In genomic region chr8:10190607-10191006, GRCm38 (mm10) we compare ENCODE assay signal across 25 mouse cellular contexts. TPM values are rescaled to one million over a fixed set of nuclear protein-coding genes. Genes with fewer than 3 reads are reported as not detected.
DNase-seq lines count a peak whose midpoint lies in the region; ATAC-seq and TF ChIP-seq lines count a peak whose summit lies in the region.
"Had no signal": no experiment of that assay in that cellular context is flagged by ENCODE, and none has a peak within 500 bp of the region (broad histone marks: within the 10 kb centered on the region; RNA-seq: fewer than 3 reads in every experiment).

No protein-coding gene starts in this region.

- no peak overlapping the region for H3K4me3 ChIP-seq in heart, embryonic 11.5 days (ENCODE audit: low read depth, low read length)
- no peak overlapping the region for H3K4me3 ChIP-seq in hindbrain, embryonic 13.5 days
- H3K4me3 ChIP-seq in hindbrain, postnatal 0 days (ENCODE audit: low read length), result no peak overlapping the region
- no peak overlapping the region for H3K4me3 ChIP-seq in hindbrain, embryonic 16.5 days (ENCODE audit: low read length)
- no peak overlapping the region for H3K4me3 ChIP-seq in hindbrain, embryonic 14.5 days (replicated peaks; ENCODE audit: low read length)
- no peak overlapping the region for H3K4me3 ChIP-seq in midbrain, embryonic 15.5 days
- H3K4me3 ChIP-seq in midbrain, embryonic 11.5 days (ENCODE audit: low read depth, low read length), result no peak overlapping the region
- H3K4me3 ChIP-seq: embryonic facial prominence, embryonic 10.5 days; embryonic facial prominence, embryonic 12.5 days; forebrain, embryonic 13.5 days had no signal

- ATAC-seq in heart, embryonic 11.5 days (replicated peaks; ENCODE audit: insufficient number of reproducible peaks, low FRiP score, low TSS enrichment), result no peak
- no peak for ATAC-seq in hindbrain, embryonic 13.5 days (ENCODE audit: low FRiP score)
- ATAC-seq in hindbrain, postnatal 0 days, result no peak
- ATAC-seq in hindbrain, embryonic 16.5 days, result peak; percentile 67
- ATAC-seq in hindbrain, embryonic 14.5 days (ENCODE audit: low FRiP score), result no peak
- ATAC-seq in midbrain, embryonic 15.5 days (replicated peaks), result 0 out of 2 replicates have a peak, but pooled peaks have one; percentile 33
- ATAC-seq in midbrain, embryonic 11.5 days (ENCODE audit: low FRiP score), result no peak
- ATAC-seq: activated CD4-positive, CD25-positive, alpha-beta regulatory T cell, adult 4 months; CD4-positive, CD25-positive, alpha-beta regulatory T cell, adult 4 months; forebrain, embryonic 13.5 days; Patski had no signal

- no peaks in the 10 kb centered on the region for H3K4me1 ChIP-seq in heart, embryonic 11.5 days (ENCODE audit: control insufficient read depth, insufficient read depth, low read length)
- no peaks in the 10 kb centered on the region for H3K4me1 ChIP-seq in hindbrain, embryonic 13.5 days (replicated peaks)
- no peaks in the 10 kb centered on the region; the same call in 1 of the 2 replicates for H3K4me1 ChIP-seq in hindbrain, postnatal 0 days (ENCODE audit: insufficient read depth, low read length)
- no peaks in the 10 kb centered on the region for H3K4me1 ChIP-seq in hindbrain, embryonic 16.5 days (ENCODE audit: control insufficient read depth, insufficient read depth, low read depth, low read length)
- 0 out of 2 replicates have a peak, but pooled peaks cover 3% of the 10 kb centered on the region for H3K4me1 ChIP-seq in hindbrain, embryonic 14.5 days (replicated peaks; ENCODE audit: control insufficient read depth, insufficient read depth, low read length)
- no peaks in the 10 kb centered on the region for H3K4me1 ChIP-seq in midbrain, embryonic 15.5 days
- H3K4me1 ChIP-seq in midbrain, embryonic 11.5 days (ENCODE audit: control insufficient read depth, insufficient read depth, low read length), result no peaks in the 10 kb centered on the region
- H3K4me1 ChIP-seq: embryonic facial prominence, embryonic 10.5 days; embryonic facial prominence, embryonic 12.5 days; forebrain, embryonic 13.5 days had no signal

- no peak for TF ChIP-seq CTCF in hindbrain, postnatal 0 days (IDR thresholded peaks at IDR 0.05; ENCODE audit: low read depth)

- no peak overlapping the region for H3K9ac ChIP-seq in heart, embryonic 11.5 days (ENCODE audit: low read depth, low read length)
- no peak overlapping the region for H3K9ac ChIP-seq in hindbrain, embryonic 13.5 days
- H3K9ac ChIP-seq in hindbrain, postnatal 0 days (replicated peaks; ENCODE audit: low read length), result no peak overlapping the region
- no peak overlapping the region for H3K9ac ChIP-seq in hindbrain, embryonic 16.5 days (ENCODE audit: low read depth, low read length)
- no peak overlapping the region for H3K9ac ChIP-seq in hindbrain, embryonic 14.5 days
- H3K9ac ChIP-seq in midbrain, embryonic 15.5 days, result no peak overlapping the region
- H3K9ac ChIP-seq in midbrain, embryonic 11.5 days (ENCODE audit: low read length), result no peak overlapping the region
- H3K9ac ChIP-seq: embryonic facial prominence, embryonic 12.5 days; forebrain, embryonic 13.5 days had no signal

- no peaks in the 10 kb centered on the region for H3K36me3 ChIP-seq in heart, embryonic 11.5 days (ENCODE audit: control insufficient read depth, insufficient read depth, low read length)
- H3K36me3 ChIP-seq in hindbrain, embryonic 13.5 days, result no peaks in the 10 kb centered on the region
- H3K36me3 ChIP-seq in hindbrain, postnatal 0 days (ENCODE audit: insufficient read depth, low read length), result no peaks in the 10 kb centered on the region
- H3K36me3 ChIP-seq in hindbrain, embryonic 16.5 days (ENCODE audit: control insufficient read depth, insufficient read depth, low read length), result no peaks in the 10 kb centered on the region
- no peaks in the 10 kb centered on the region for H3K36me3 ChIP-seq in hindbrain, embryonic 14.5 days (replicated peaks; ENCODE audit: control insufficient read depth, insufficient read depth)
- no peaks in the 10 kb centered on the region for H3K36me3 ChIP-seq in midbrain, embryonic 15.5 days (replicated peaks)
- no peaks in the 10 kb centered on the region for H3K36me3 ChIP-seq in midbrain, embryonic 11.5 days (ENCODE audit: control insufficient read depth, insufficient read depth, low read length)
- H3K36me3 ChIP-seq: embryonic facial prominence, embryonic 10.5 days; embryonic facial prominence, embryonic 12.5 days; G1E had no signal

- H3K4me2 ChIP-seq in heart, embryonic 11.5 days, result no peak overlapping the region
- H3K4me2 ChIP-seq in hindbrain, embryonic 13.5 days, result no peak overlapping the region
- H3K4me2 ChIP-seq in hindbrain, postnatal 0 days (ENCODE audit: low read depth, low read length), result no peak overlapping the region
- H3K4me2 ChIP-seq in hindbrain, embryonic 16.5 days (ENCODE audit: low read length), result no peak overlapping the region
- no peak overlapping the region for H3K4me2 ChIP-seq in hindbrain, embryonic 14.5 days (replicated peaks)
- H3K4me2 ChIP-seq in midbrain, embryonic 15.5 days, result no peak overlapping the region
- H3K4me2 ChIP-seq in midbrain, embryonic 11.5 days, result no peak overlapping the region
- H3K4me2 ChIP-seq: embryonic facial prominence, embryonic 12.5 days; forebrain, embryonic 13.5 days had no signal

- H3K9me3 ChIP-seq in heart, embryonic 11.5 days (replicated peaks; ENCODE audit: control insufficient read depth, low read length), result peaks cover 2% of the 10 kb centered on the region; the same call in 1 of the 2 replicates
- no peaks in the 10 kb centered on the region for H3K9me3 ChIP-seq in hindbrain, embryonic 13.5 days
- no peaks in the 10 kb centered on the region for H3K9me3 ChIP-seq in hindbrain, postnatal 0 days (ENCODE audit: low read length)
- H3K9me3 ChIP-seq in hindbrain, embryonic 16.5 days (ENCODE audit: control insufficient read depth, low read length), result no peaks in the 10 kb centered on the region
- H3K9me3 ChIP-seq in hindbrain, embryonic 14.5 days (ENCODE audit: control insufficient read depth, low read length), result no peaks in the 10 kb centered on the region
- H3K9me3 ChIP-seq in midbrain, embryonic 15.5 days, result no peaks in the 10 kb centered on the region
- H3K9me3 ChIP-seq in midbrain, embryonic 11.5 days (ENCODE audit: control insufficient read depth, low read length), result no peaks in the 10 kb centered on the region; the same call in 1 of the 2 replicates
- H3K9me3 ChIP-seq: forebrain, embryonic 13.5 days had no signal

- H3K27ac ChIP-seq in heart, embryonic 11.5 days (ENCODE audit: low read depth, low read length), result no peak overlapping the region
- peak overlapping the region; percentile 67; the same call in 1 of the 2 replicates for H3K27ac ChIP-seq in hindbrain, embryonic 13.5 days
- no peak overlapping the region for H3K27ac ChIP-seq in hindbrain, postnatal 0 days
- H3K27ac ChIP-seq in hindbrain, embryonic 16.5 days (ENCODE audit: low read depth, low read length), result no peak overlapping the region
- no peak overlapping the region for H3K27ac ChIP-seq in hindbrain, embryonic 14.5 days
- H3K27ac ChIP-seq in midbrain, embryonic 15.5 days, result no peak overlapping the region
- H3K27ac ChIP-seq in midbrain, embryonic 11.5 days (ENCODE audit: low read depth, low read length), result no peak overlapping the region
- H3K27ac ChIP-seq: embryonic facial prominence, embryonic 10.5 days; embryonic facial prominence, embryonic 12.5 days; forebrain, embryonic 13.5 days had no signal

- WGBS in heart, embryonic 11.5 days (ENCODE audit: insufficient replicate concordance), result 82% methylated on average over 6 of the region's 6 CpGs
- WGBS in hindbrain, embryonic 13.5 days, result 65% methylated on average over 6 of the region's 6 CpGs
- 67% methylated on average over 6 of the region's 6 CpGs for WGBS in hindbrain, postnatal 0 days
- WGBS in hindbrain, embryonic 16.5 days, result 66% methylated on average over 6 of the region's 6 CpGs
- 61% methylated on average over 6 of the region's 6 CpGs for WGBS in hindbrain, embryonic 14.5 days
- WGBS in midbrain, embryonic 15.5 days, result 91% methylated on average over 6 of the region's 6 CpGs
- WGBS in midbrain, embryonic 11.5 days, result 93% methylated on average over 6 of the region's 6 CpGs

- DNase-seq in heart, adult 11 months, result peak; percentile 62
- DNase-seq in hindbrain, postnatal 0 days (ENCODE audit: low spot score), result no peak
- DNase-seq in hindbrain, embryonic 14.5 days (ENCODE audit: low spot score), result no peak
- no peak for DNase-seq in midbrain, embryonic 11.5 days (ENCODE audit: low spot score, missing footprints)
- DNase-seq: adrenal gland, adult 8-10 months; adrenal gland, postnatal 14 days; adrenal gland, postnatal 36 days; B cell, adult 2 months; cerebellum, adult 11-12 months; cerebellum, adult 2 months; cerebellum, adult 9-10 months; cerebellum, postnatal 10 days; cerebellum, postnatal 25 days had no signal

- no peaks in the 10 kb centered on the region for H3K27me3 ChIP-seq in heart, embryonic 11.5 days (ENCODE audit: control insufficient read depth, insufficient read depth, low read length)
- H3K27me3 ChIP-seq in hindbrain, embryonic 13.5 days, result no peaks in the 10 kb centered on the region; the same call in 1 of the 2 replicates
- H3K27me3 ChIP-seq in hindbrain, postnatal 0 days (ENCODE audit: insufficient read depth, low read length), result no peaks in the 10 kb centered on the region
- no peaks in the 10 kb centered on the region for H3K27me3 ChIP-seq in hindbrain, embryonic 16.5 days (replicated peaks; ENCODE audit: control insufficient read depth, insufficient read depth, low read length)
- no peaks in the 10 kb centered on the region for H3K27me3 ChIP-seq in hindbrain, embryonic 14.5 days (ENCODE audit: control insufficient read depth, insufficient read depth, low read length)
- no peaks in the 10 kb centered on the region for H3K27me3 ChIP-seq in midbrain, embryonic 15.5 days (replicated peaks)
- no peaks in the 10 kb centered on the region for H3K27me3 ChIP-seq in midbrain, embryonic 11.5 days (ENCODE audit: control insufficient read depth, insufficient read depth, low read length)
- H3K27me3 ChIP-seq: CH12.LX; embryonic facial prominence, embryonic 12.5 days; forebrain, embryonic 13.5 days had no signal

RNA-seq across cellular contexts. Expression of gene Myo16, which starts 36.9 kb away (rescaled TPM):
- polyA plus RNA-seq in heart, embryonic 11.5 days (2014; fragmentation: Nextera tagmentation; extraction: Ambion mirVana), result 2.1 and 2.5 TPM in 2 replicates
- 5.5 and 5.8 TPM in 2 replicates for polyA plus RNA-seq in hindbrain, embryonic 13.5 days (2015; fragmentation: Nextera tagmentation; extraction: Ambion mirVana)
- 71.2 and 71.8 TPM in 2 replicates for total RNA-seq in hindbrain, postnatal 0 days (2014; rRNA removed)
- 8.1 and 8.7 TPM in 2 replicates for polyA plus RNA-seq in hindbrain, postnatal 0 days (2015; fragmentation: Nextera tagmentation; extraction: Ambion mirVana)
- 4.6 and 6.1 TPM in 2 replicates for polyA plus RNA-seq in hindbrain, embryonic 16.5 days (2015; fragmentation: Nextera tagmentation; extraction: Ambion mirVana)
- 6.7 and 7.3 TPM in 2 replicates for polyA plus RNA-seq in hindbrain, embryonic 14.5 days (2014; fragmentation: Nextera tagmentation; extraction: Ambion mirVana)
- 6.2 and 7.7 TPM in 2 replicates for polyA plus RNA-seq in midbrain, embryonic 15.5 days (2015; fragmentation: Nextera tagmentation; extraction: Ambion mirVana)
- 2.7 and 3.0 TPM in 2 replicates for polyA plus RNA-seq in midbrain, embryonic 11.5 days (2014; fragmentation: Nextera tagmentation; extraction: Ambion mirVana)
- total RNA-seq: adrenal gland, postnatal 14 days; adrenal gland, postnatal 36 days; CH12.LX had no signal
- polyA plus RNA-seq: activated CD4-positive, CD25-positive, alpha-beta regulatory T cell, adult 4 months; CD4-positive, CD25-positive, alpha-beta regulatory T cell, adult 4 months had no signal

Comparison
In these comparisons a context has a peak if more than half of its experiments do, and no peak if none do; other contexts are left out.
1. ATAC-seq: peak in hindbrain, embryonic 16.5 days (single experiment) and midbrain, embryonic 15.5 days (single experiment); none in heart, embryonic 11.5 days (single experiment), hindbrain, embryonic 13.5 days (single experiment), hindbrain, postnatal 0 days (single experiment), hindbrain, embryonic 14.5 days (single experiment) and midbrain, embryonic 11.5 days (single experiment).